Mouse (Mus musculus): Measurements from ENCODE around the gene Cd24a.

DNA sequence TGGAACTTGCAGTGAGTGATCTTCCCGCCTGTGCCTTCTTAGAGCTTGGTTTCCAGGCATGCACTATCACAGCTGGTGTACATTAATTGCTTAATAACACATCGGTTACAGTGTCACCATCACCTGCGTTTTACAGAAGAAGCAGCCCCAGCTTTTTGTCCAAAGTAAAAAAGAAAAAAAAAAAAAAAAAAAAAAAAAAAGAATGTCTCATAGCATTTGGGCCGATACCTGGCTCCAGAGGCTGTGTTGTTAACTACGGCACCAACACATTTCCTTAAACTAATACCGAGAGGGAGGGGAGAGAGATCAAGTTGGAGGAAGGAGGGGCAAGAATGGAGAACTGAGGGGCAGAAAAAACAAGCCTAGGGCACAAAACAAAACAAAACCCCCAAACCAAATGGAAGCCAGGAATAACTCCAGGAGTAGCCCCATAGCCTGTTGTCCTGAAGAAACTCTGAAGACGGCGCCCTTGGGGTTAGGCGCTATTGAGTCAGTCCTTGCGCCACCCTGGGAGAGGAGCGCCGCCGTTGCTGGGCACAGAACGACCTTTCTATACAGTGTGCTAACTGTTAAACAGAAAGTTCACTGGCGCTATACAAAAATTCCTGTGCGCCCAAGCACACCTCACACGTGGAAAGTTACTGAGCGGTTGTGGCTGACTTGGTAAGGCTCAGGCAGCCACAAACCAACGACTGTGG lies 636 bp upstream of the Cd24a start:
- TF ChIP-seq CTCF (IDR thresholded peaks at IDR 0.05; ENCODE audit: borderline replicate concordance, extremely low read depth, insufficient read depth, insufficient read length) (no peak), POLR2A (IDR thresholded peaks at IDR 0.05; ENCODE audit: borderline replicate concordance, extremely low read depth, insufficient read depth, insufficient read length, poor library complexity, severe bottlenecking) (no peak)
